Comparison of ENCODE assay signal across 8 mouse cellular contexts in genomic region chr9:100461671-100462070, GRCm38 (mm10). TPM values are rescaled to one million over a fixed set of nuclear protein-coding genes. Genes with fewer than 3 reads are reported as not detected.
A peak's percentile ranks its signal among the peaks of the same experiment; 100 is the strongest.
DNase-seq lines count a peak whose midpoint lies in the region; ATAC-seq and TF ChIP-seq lines count a peak whose summit lies in the region.

No protein-coding gene starts in this region.

- H3K27me3 ChIP-seq in lung, postnatal 0 days (replicated peaks; ENCODE audit: insufficient read depth, low read length): no peaks in the 10 kb centered on the region
- no peaks in the 10 kb centered on the region for H3K27me3 ChIP-seq in midbrain, embryonic 15.5 days (replicated peaks)

- H3K27ac ChIP-seq in lung, postnatal 0 days (ENCODE audit: low read length): peak overlapping the region; percentile 57
- H3K27ac ChIP-seq in midbrain, embryonic 15.5 days: no peak overlapping the region

- H3K4me2 ChIP-seq in lung, postnatal 0 days (replicated peaks; ENCODE audit: low read depth, low read length): no peak overlapping the region
- H3K4me2 ChIP-seq in midbrain, embryonic 15.5 days: no peak overlapping the region

- 0 out of 2 replicates have a peak, but pooled peaks cover 8% of the 10 kb centered on the region for H3K36me3 ChIP-seq in lung, postnatal 0 days (ENCODE audit: insufficient read depth, low read length)
- no peaks in the 10 kb centered on the region for H3K36me3 ChIP-seq in midbrain, embryonic 15.5 days (replicated peaks)

- peak; percentile 82 for ATAC-seq in lung, postnatal 0 days
- ATAC-seq in midbrain, embryonic 15.5 days (replicated peaks): no peak

- H3K9ac ChIP-seq in lung, postnatal 0 days (replicated peaks; ENCODE audit: low read depth): no peak overlapping the region
- no peak overlapping the region for H3K9ac ChIP-seq in midbrain, embryonic 15.5 days

- WGBS in lung, postnatal 0 days: 41% methylated on average over 9 of the region's 9 CpGs
- WGBS in midbrain, embryonic 15.5 days: 77% methylated on average over 9 of the region's 9 CpGs

- no peak for TF ChIP-seq EP300 in lung, postnatal 0 days (IDR thresholded peaks at IDR 0.05)

- H3K4me3 ChIP-seq in lung, postnatal 0 days (ENCODE audit: low read depth, low read length): no peak overlapping the region
- no peak overlapping the region for H3K4me3 ChIP-seq in midbrain, embryonic 15.5 days

- peak; percentile 52 for DNase-seq in adrenal gland, adult 2 months
- DNase-seq in adrenal gland, postnatal 4 days (ENCODE audit: low spot score in 2 of 2): no peak
- peak; percentile 38 for DNase-seq in testis, postnatal 14 days (ENCODE audit: low spot score)
- no peak for DNase-seq in testis, postnatal 10 days (ENCODE audit: low spot score)
- peak; percentile 52 for DNase-seq in heart, postnatal 25 days (ENCODE audit: low spot score)
- peak; percentile 73 for DNase-seq in lung, postnatal 0 days (ENCODE audit: low spot score)
- DNase-seq in T-cell, adult 2 months (ENCODE audit: low spot score): no peak

- H3K9me3 ChIP-seq in lung, postnatal 0 days (ENCODE audit: low read length): no peaks in the 10 kb centered on the region
- no peaks in the 10 kb centered on the region for H3K9me3 ChIP-seq in midbrain, embryonic 15.5 days

- TF ChIP-seq CTCF in lung, postnatal 0 days (IDR thresholded peaks at IDR 0.05): no peak

- intact Hi-C loops in heart, postnatal 25 days (cut with DNase I): no loop called here

- no peaks in the 10 kb centered on the region for H3K4me1 ChIP-seq in lung, postnatal 0 days (ENCODE audit: insufficient read depth, low read depth, low read length)
- no peaks in the 10 kb centered on the region for H3K4me1 ChIP-seq in midbrain, embryonic 15.5 days

RNA-seq across cellular contexts. Expression of gene Il20rb, which starts 24.9 kb away (rescaled TPM):
- 1 to 10 TPM in 1 of 2 experiments, under 1 TPM in 1; 0.52 to 1.8 TPM for total RNA-seq in adrenal gland, adult 2 months (2021)
- 0.42 and 0.70 TPM in 2 replicates for polyA plus RNA-seq in adrenal gland, adult 2 months (2012; rRNA removed)
- total RNA-seq in adrenal gland, postnatal 4 days (2021): 1 to 10 TPM; 4.6 to 4.7 TPM
- 1 to 10 TPM in 1 of 2 experiments, under 1 TPM in 1; 0.87 to 1.0 TPM for total RNA-seq in heart, postnatal 25 days (2021)
- polyA plus RNA-seq in lung, postnatal 0 days (2015; fragmentation: Nextera tagmentation; extraction: Ambion mirVana): 1.9 and 2.2 TPM in 2 replicates
- 0.43 and 0.52 TPM in 2 replicates for polyA plus RNA-seq in midbrain, embryonic 15.5 days (2015; fragmentation: Nextera tagmentation; extraction: Ambion mirVana)

Comparison
In these comparisons a context has a peak if more than half of its experiments do, and no peak if none do; other contexts are left out.
1. DNase-seq: peak in adrenal gland, adult 2 months (single experiment), testis, postnatal 14 days (single experiment), heart, postnatal 25 days (single experiment) and lung, postnatal 0 days (single experiment); none in adrenal gland, postnatal 4 days (0 of 2), testis, postnatal 10 days (single experiment) and T-cell, adult 2 months (single experiment).